Mouse (Mus musculus): ENCODE results near the gene Tmem120b. TPM values are rescaled to one million over a fixed set of nuclear protein-coding genes. Genes with fewer than 3 reads are reported as not detected.

Tmem120b gene
- total and polyA plus RNA-seq, 2 experiments from 2014 or later, result 18.1 to 21.2 TPM

GRCm38 (mm10) chr5:123109452-123110203, 41.4 kb downstream of the Tmem120b start:
- Histone ChIP-seq H3K9ac (0 out of 2 replicates have a peak overlapping the region, but pooled peaks have one; percentile 7), H3K36me3 (ENCODE audit: insufficient read depth) (no peaks in the 10 kb centered on the region), H3K4me2 (ENCODE audit: low read depth) (peak overlapping the region; percentile 13; the same call in 1 of the 2 replicates), H3K27ac (ENCODE audit: low read depth, low read length) (no peak overlapping the region), H3K4me3 (ENCODE audit: low read depth, low read length) (no peak overlapping the region), H3K9me3 (ENCODE audit: low read length) (no peaks in the 10 kb centered on the region), H3K4me1 (ENCODE audit: insufficient read depth) (no peaks in the 10 kb centered on the region), H3K27me3 (ENCODE audit: insufficient read depth, low read length) (no peaks in the 10 kb centered on the region)
- DNase-seq (peak; percentile 66), ATAC-seq (peak; percentile 88)
- WGBS, result 20% methylated on average over 13 of the region's 13 CpGs
- TF ChIP-seq CTCF (IDR thresholded peaks at IDR 0.05; ENCODE audit: low read depth), result no peak

GRCm38 (mm10) chr5:123110296-123110721, 42.1 kb downstream of the Tmem120b start:
- Histone ChIP-seq H3K9ac (no peak overlapping the region), H3K27ac (ENCODE audit: low read depth, low read length) (no peak overlapping the region), H3K4me1 (ENCODE audit: insufficient read depth) (no peaks in the 10 kb centered on the region), H3K36me3 (ENCODE audit: insufficient read depth) (no peaks in the 10 kb centered on the region), H3K4me3 (ENCODE audit: low read depth, low read length) (no peak overlapping the region), H3K27me3 (ENCODE audit: insufficient read depth, low read length) (no peaks in the 10 kb centered on the region), H3K4me2 (ENCODE audit: low read depth) (0 out of 2 replicates have a peak overlapping the region, but pooled peaks have one; percentile 13), H3K9me3 (ENCODE audit: low read length) (no peaks in the 10 kb centered on the region)
- 23% methylated on average over 13 of the region's 13 CpGs for WGBS
- DNase-seq (no peak), ATAC-seq (0 out of 2 replicates have a peak, but pooled peaks have one; percentile 30)
- no peak for TF ChIP-seq CTCF (IDR thresholded peaks at IDR 0.05; ENCODE audit: low read depth)

- no peak overlapping the region for H3K4me2 ChIP-seq (ENCODE audit: low read depth)
- DNase-seq (no peak), ATAC-seq (no peak)
- no peaks in the 10 kb centered on the region for H3K9me3 ChIP-seq (ENCODE audit: low read length)
- H3K4me1 ChIP-seq (ENCODE audit: insufficient read depth), result no peaks in the 10 kb centered on the region
- 67% methylated on average over 11 of the region's 11 CpGs for WGBS
- H3K9ac ChIP-seq, result no peak overlapping the region
- H3K36me3 ChIP-seq (ENCODE audit: insufficient read depth), result peaks cover 9% of the 10 kb centered on the region
- H3K4me3 ChIP-seq (ENCODE audit: low read depth, low read length), result no peak overlapping the region
- H3K27me3 ChIP-seq (ENCODE audit: insufficient read depth, low read length), result no peaks in the 10 kb centered on the region
- no peak for TF ChIP-seq CTCF (IDR thresholded peaks at IDR 0.05; ENCODE audit: low read depth)
- no peak overlapping the region for H3K27ac ChIP-seq (ENCODE audit: low read depth, low read length)
Observed at GRCm38 (mm10) chr5:123114109-123114508, 45.9 kb downstream of the Tmem120b start.

GRCm38 (mm10) chr5:123114924-123115323, 46.7 kb downstream of the Tmem120b start:
- ATAC-seq (peak; percentile 69; the same call in 1 of the 2 replicates), DNase-seq (peak; percentile 52)
- Histone ChIP-seq H3K4me1 (ENCODE audit: insufficient read depth) (no peaks in the 10 kb centered on the region), H3K4me3 (ENCODE audit: low read depth, low read length) (no peak overlapping the region), H3K4me2 (ENCODE audit: low read depth) (no peak overlapping the region), H3K27me3 (ENCODE audit: insufficient read depth, low read length) (no peaks in the 10 kb centered on the region), H3K36me3 (ENCODE audit: insufficient read depth) (peaks cover 11% of the 10 kb centered on the region), H3K9me3 (ENCODE audit: low read length) (no peaks in the 10 kb centered on the region), H3K9ac (no peak overlapping the region), H3K27ac (ENCODE audit: low read depth, low read length) (no peak overlapping the region)
- 38% methylated on average over 7 of the region's 7 CpGs for WGBS
- peak; percentile 68 for TF ChIP-seq CTCF (IDR thresholded peaks at IDR 0.05; ENCODE audit: low read depth)

GRCm38 (mm10) chr5:123116080-123116479, 47.9 kb downstream of the Tmem120b start:
- Histone ChIP-seq H3K9me3 (ENCODE audit: low read length) (no peaks in the 10 kb centered on the region), H3K4me1 (ENCODE audit: insufficient read depth) (no peaks in the 10 kb centered on the region), H3K27me3 (ENCODE audit: insufficient read depth, low read length) (no peaks in the 10 kb centered on the region), H3K27ac (ENCODE audit: low read depth, low read length) (no peak overlapping the region), H3K4me3 (ENCODE audit: low read depth, low read length) (no peak overlapping the region), H3K9ac (no peak overlapping the region), H3K4me2 (ENCODE audit: low read depth) (no peak overlapping the region), H3K36me3 (ENCODE audit: insufficient read depth) (peaks cover 12% of the 10 kb centered on the region)
- no peak for TF ChIP-seq CTCF (IDR thresholded peaks at IDR 0.05; ENCODE audit: low read depth)
- ATAC-seq, result no peak
- WGBS, result 75% methylated on average over 8 of the region's 8 CpGs
- DNase-seq, result no peak

GRCm38 (mm10) chr5:123117257-123117656, 49.0 kb downstream of the Tmem120b start:
- peaks cover 12% of the 10 kb centered on the region for H3K36me3 ChIP-seq (ENCODE audit: insufficient read depth)
- no peak overlapping the region for H3K27ac ChIP-seq (ENCODE audit: low read depth, low read length)
- no peak overlapping the region for H3K4me2 ChIP-seq (ENCODE audit: low read depth)
- H3K4me3 ChIP-seq (ENCODE audit: low read depth, low read length), result no peak overlapping the region
- DNase-seq, result peak; percentile 63
- no peak overlapping the region for H3K9ac ChIP-seq
- peak; percentile 85 for TF ChIP-seq CTCF (IDR thresholded peaks at IDR 0.05; ENCODE audit: low read depth)
- peak; percentile 54; the same call in 1 of the 2 replicates for ATAC-seq
- 19% methylated on average over 9 of the region's 10 CpGs for WGBS
- no peaks in the 10 kb centered on the region for H3K4me1 ChIP-seq (ENCODE audit: insufficient read depth)
- H3K27me3 ChIP-seq (ENCODE audit: insufficient read depth, low read length), result no peaks in the 10 kb centered on the region
- no peaks in the 10 kb centered on the region for H3K9me3 ChIP-seq (ENCODE audit: low read length)

GRCm38 (mm10) chr5:123117773-123118172, 49.6 kb downstream of the Tmem120b start:
- no peak overlapping the region for H3K4me3 ChIP-seq (ENCODE audit: low read depth, low read length)
- H3K27ac ChIP-seq (ENCODE audit: low read depth, low read length), result no peak overlapping the region
- H3K4me2 ChIP-seq (ENCODE audit: low read depth), result no peak overlapping the region
- TF ChIP-seq CTCF (IDR thresholded peaks at IDR 0.05; ENCODE audit: low read depth), result no peak
- DNase-seq, result no peak
- no peaks in the 10 kb centered on the region for H3K27me3 ChIP-seq (ENCODE audit: insufficient read depth, low read length)
- no peak overlapping the region for H3K9ac ChIP-seq
- ATAC-seq, result no peak
- H3K36me3 ChIP-seq (ENCODE audit: insufficient read depth), result peaks cover 12% of the 10 kb centered on the region
- H3K9me3 ChIP-seq (ENCODE audit: low read length), result no peaks in the 10 kb centered on the region
- 85% methylated on average over 8 of the region's 8 CpGs for WGBS
- no peaks in the 10 kb centered on the region for H3K4me1 ChIP-seq (ENCODE audit: insufficient read depth)

Data from forebrain, postnatal 0 days (tissue).